Mouse (Mus musculus): ENCODE results near the gene Zfp27. TPM values are rescaled to one million over a fixed set of nuclear protein-coding genes. Genes with fewer than 3 reads are reported as not detected.

Zfp27 gene
- polyA plus RNA-seq (2014; fragmentation: Nextera tagmentation; extraction: Ambion mirVana): 13.8 and 17.5 TPM in 2 replicates

DNA sequence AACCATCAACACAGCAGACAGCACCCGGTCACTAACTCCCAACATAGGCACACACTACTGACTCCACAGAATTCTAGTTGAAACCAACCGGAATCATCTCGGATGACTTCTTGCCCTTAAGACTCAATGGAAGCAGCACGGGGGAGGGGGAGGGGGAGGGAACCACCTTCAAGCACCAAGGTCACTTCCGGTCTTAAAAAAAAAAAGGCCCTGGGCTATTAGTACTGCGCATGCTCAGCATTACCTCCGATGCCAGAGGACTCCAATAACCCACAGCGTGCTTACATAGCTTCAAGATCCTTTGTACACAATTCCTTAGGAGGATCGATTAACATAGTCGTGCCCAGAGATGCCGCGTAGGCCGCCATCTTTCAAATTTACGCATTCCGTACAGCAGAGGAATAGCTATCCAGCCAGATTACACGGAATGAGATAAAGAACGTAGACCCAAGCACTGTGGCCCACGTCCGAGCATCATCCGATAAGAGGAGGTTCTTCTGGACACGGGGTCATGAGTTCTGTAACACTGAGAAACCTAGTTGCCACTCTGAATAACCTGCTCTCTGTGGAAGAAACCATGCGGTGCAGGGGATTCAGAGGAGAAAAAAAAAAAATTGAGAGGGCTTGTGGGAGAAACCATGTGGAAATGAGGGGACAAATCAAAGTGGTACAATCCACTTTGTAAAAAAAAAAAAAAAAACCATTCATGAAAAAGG lies at the start of gene Zfp27:
Gene Zfp27, minus strand, starts transcription at position 607 of the 716 bp plus-strand sequence.
- peak within 1 kb of the TSS; percentile 77 for H3K9ac ChIP-seq (replicated peaks; ENCODE audit: low read length)
- no peaks in the 10 kb centered on the region for H3K27me3 ChIP-seq (ENCODE audit: control insufficient read depth, insufficient read depth, low read length)
- peak; percentile 89 for ATAC-seq (ENCODE audit: low FRiP score, low TSS enrichment)
- H3K4me3 ChIP-seq (replicated peaks; ENCODE audit: low read depth, low read length): peak within 1 kb of the TSS; percentile 65
- peaks cover 20% of the 10 kb centered on the region; the same call in 1 of the 2 replicates for H3K36me3 ChIP-seq (ENCODE audit: control insufficient read depth, insufficient read depth, low read length)
- H3K4me2 ChIP-seq (ENCODE audit: low read length): peak within 1 kb of the TSS; percentile 68
- peaks cover 20% of the 10 kb centered on the region for H3K4me1 ChIP-seq (ENCODE audit: control insufficient read depth, insufficient read depth, low read length)
- peak within 1 kb of the TSS; percentile 98 for H3K27ac ChIP-seq (replicated peaks; ENCODE audit: low read depth, low read length)
- no peaks in the 10 kb centered on the region for H3K9me3 ChIP-seq (ENCODE audit: control insufficient read depth, low read length)
- under 1% methylated on average over 22 of the region's 22 CpGs for WGBS
- DNase-seq: peak; percentile 97

- H3K36me3 ChIP-seq (ENCODE audit: control insufficient read depth, insufficient read depth, low read length): peaks cover 12% of the 10 kb centered on the region
- peaks cover 8% of the 10 kb centered on the region; the same call in 1 of the 2 replicates for H3K4me1 ChIP-seq (ENCODE audit: control insufficient read depth, insufficient read depth, low read length)
- no peak overlapping the region for H3K4me3 ChIP-seq (replicated peaks; ENCODE audit: low read depth, low read length)
- DNase-seq: peak; percentile 58
- H3K27me3 ChIP-seq (ENCODE audit: control insufficient read depth, insufficient read depth, low read length): no peaks in the 10 kb centered on the region
- ATAC-seq (ENCODE audit: low FRiP score, low TSS enrichment): no peak
- 24% methylated on average over 4 of the region's 4 CpGs for WGBS
- no peak overlapping the region for H3K9ac ChIP-seq (replicated peaks; ENCODE audit: low read length)
- H3K9me3 ChIP-seq (ENCODE audit: control insufficient read depth, low read length): no peaks in the 10 kb centered on the region
- peak overlapping the region; percentile 58; the same call in 1 of the 2 replicates for H3K4me2 ChIP-seq (ENCODE audit: low read length)
- H3K27ac ChIP-seq (replicated peaks; ENCODE audit: low read depth, low read length): no peak overlapping the region
These were observed 48.4 kb upstream of the Zfp27 start for GRCm38 (mm10) chr7:29954731-29955130.

- Histone ChIP-seq H3K27me3 (ENCODE audit: control insufficient read depth, insufficient read depth, low read length) (no peaks in the 10 kb centered on the region), H3K27ac (replicated peaks; ENCODE audit: low read depth, low read length) (peak within 1 kb of the TSS; percentile 95), H3K9ac (replicated peaks; ENCODE audit: low read length) (peak within 1 kb of the TSS; percentile 95), H3K4me3 (replicated peaks; ENCODE audit: low read depth, low read length) (peak within 1 kb of the TSS; percentile 78), H3K36me3 (ENCODE audit: control insufficient read depth, insufficient read depth, low read length) (peaks cover 17% of the 10 kb centered on the region), H3K4me2 (ENCODE audit: low read length) (peak within 1 kb of the TSS; percentile 58), H3K4me1 (ENCODE audit: control insufficient read depth, insufficient read depth, low read length) (peaks cover 8% of the 10 kb centered on the region; the same call in 1 of the 2 replicates), H3K9me3 (ENCODE audit: control insufficient read depth, low read length) (no peaks in the 10 kb centered on the region)
- WGBS: under 1% methylated on average over 52 of the region's 52 CpGs
- DNase-seq (peak; percentile 89), ATAC-seq (ENCODE audit: low FRiP score, low TSS enrichment) (peak; percentile 86)
These were observed 47.4 kb upstream of the Zfp27 start, which contains the start of gene Zfp74 for GRCm38 (mm10) chr7:29953513-29954401. TSS of gene Zfp74 (minus strand) at chr7:29954089.

- Histone ChIP-seq H3K27me3 (ENCODE audit: control insufficient read depth, insufficient read depth, low read length) (no peaks in the 10 kb centered on the region), H3K9me3 (ENCODE audit: control insufficient read depth, low read length) (no peaks in the 10 kb centered on the region), H3K4me2 (ENCODE audit: low read length) (peak overlapping the region; percentile 58), H3K4me3 (replicated peaks; ENCODE audit: low read depth, low read length) (peak overlapping the region; percentile 78), H3K4me1 (ENCODE audit: control insufficient read depth, insufficient read depth, low read length) (peaks cover 8% of the 10 kb centered on the region; the same call in 1 of the 2 replicates), H3K27ac (replicated peaks; ENCODE audit: low read depth, low read length) (peak overlapping the region; percentile 95), H3K9ac (replicated peaks; ENCODE audit: low read length) (peak overlapping the region; percentile 95), H3K36me3 (ENCODE audit: control insufficient read depth, insufficient read depth, low read length) (peaks cover 23% of the 10 kb centered on the region)
- peak; percentile 27 for DNase-seq
- no peak for ATAC-seq (ENCODE audit: low FRiP score, low TSS enrichment)
- 46% methylated on average over 10 of the region's 10 CpGs for WGBS
These were observed 46.7 kb upstream of the Zfp27 start for GRCm38 (mm10) chr7:29953086-29953485.

GRCm38 (mm10) chr7:29944201-29944600 lies 37.8 kb upstream of the Zfp27 start:
- no peak for DNase-seq

DNA sequence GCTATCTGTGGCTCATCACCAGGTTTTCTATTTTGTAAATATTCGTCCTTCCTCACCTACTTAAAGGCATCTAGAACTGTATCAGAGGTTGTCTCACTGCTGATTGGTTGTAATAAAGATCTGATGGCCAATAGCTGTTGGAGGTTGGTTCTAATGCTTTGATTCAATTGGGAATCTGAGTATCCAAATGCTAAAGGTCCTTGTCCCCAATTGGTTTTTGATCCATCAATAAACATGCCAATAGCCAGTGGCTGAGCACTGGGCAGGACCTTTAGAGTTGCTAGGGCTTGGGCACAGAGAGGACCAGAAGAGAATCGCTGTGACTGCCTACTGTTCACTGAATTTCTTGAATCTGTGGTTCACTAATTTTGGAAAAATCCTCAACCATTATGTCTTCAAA lies 37.3 kb upstream of the Zfp27 start:
- H3K4me3 ChIP-seq (replicated peaks; ENCODE audit: low read depth, low read length): no peak overlapping the region
- no peak overlapping the region for H3K27ac ChIP-seq (replicated peaks; ENCODE audit: low read depth, low read length)
- ATAC-seq (ENCODE audit: low FRiP score, low TSS enrichment) (no peak), DNase-seq (no peak)
- no peak overlapping the region for H3K4me2 ChIP-seq (ENCODE audit: low read length)
- peaks cover 44% of the 10 kb centered on the region for H3K36me3 ChIP-seq (ENCODE audit: control insufficient read depth, insufficient read depth, low read length)
- no peaks in the 10 kb centered on the region for H3K27me3 ChIP-seq (ENCODE audit: control insufficient read depth, insufficient read depth, low read length)
- WGBS: 67% methylated on average over 2 of the region's 2 CpGs
- H3K4me1 ChIP-seq (ENCODE audit: control insufficient read depth, insufficient read depth, low read length): no peaks in the 10 kb centered on the region
- no peak overlapping the region for H3K9ac ChIP-seq (replicated peaks; ENCODE audit: low read length)
- no peaks in the 10 kb centered on the region for H3K9me3 ChIP-seq (ENCODE audit: control insufficient read depth, low read length)

More at GRCm38 (mm10) chr7:29944201-29944600, 37.8 kb upstream of the Zfp27 start:
- 83% methylated on average over 2 of the region's 2 CpGs for WGBS
- Histone ChIP-seq H3K4me2 (ENCODE audit: low read length) (no peak overlapping the region), H3K4me1 (ENCODE audit: control insufficient read depth, insufficient read depth, low read length) (no peaks in the 10 kb centered on the region), H3K36me3 (ENCODE audit: control insufficient read depth, insufficient read depth, low read length) (peaks cover 44% of the 10 kb centered on the region), H3K9me3 (ENCODE audit: control insufficient read depth, low read length) (no peaks in the 10 kb centered on the region), H3K27me3 (ENCODE audit: control insufficient read depth, insufficient read depth, low read length) (no peaks in the 10 kb centered on the region), H3K27ac (replicated peaks; ENCODE audit: low read depth, low read length) (no peak overlapping the region), H3K4me3 (replicated peaks; ENCODE audit: low read depth, low read length) (no peak overlapping the region), H3K9ac (replicated peaks; ENCODE audit: low read length) (no peak overlapping the region)
- ATAC-seq (ENCODE audit: low FRiP score, low TSS enrichment): no peak

- ATAC-seq (ENCODE audit: low FRiP score, low TSS enrichment) (no peak), DNase-seq (no peak)
- H3K27me3 ChIP-seq (ENCODE audit: control insufficient read depth, insufficient read depth, low read length): no peaks in the 10 kb centered on the region
- H3K9me3 ChIP-seq (ENCODE audit: control insufficient read depth, low read length): no peaks in the 10 kb centered on the region
- no peaks in the 10 kb centered on the region for H3K4me1 ChIP-seq (ENCODE audit: control insufficient read depth, insufficient read depth, low read length)
- H3K27ac ChIP-seq (replicated peaks; ENCODE audit: low read depth, low read length): no peak overlapping the region
- H3K4me2 ChIP-seq (ENCODE audit: low read length): no peak overlapping the region
- 51% methylated on average over 2 of the region's 2 CpGs for WGBS
- H3K4me3 ChIP-seq (replicated peaks; ENCODE audit: low read depth, low read length): no peak overlapping the region
- H3K9ac ChIP-seq (replicated peaks; ENCODE audit: low read length): no peak overlapping the region
- H3K36me3 ChIP-seq (ENCODE audit: control insufficient read depth, insufficient read depth, low read length): peaks cover 37% of the 10 kb centered on the region
These were observed 36.4 kb upstream of the Zfp27 start for GRCm38 (mm10) chr7:29942740-29943139.

DNA sequence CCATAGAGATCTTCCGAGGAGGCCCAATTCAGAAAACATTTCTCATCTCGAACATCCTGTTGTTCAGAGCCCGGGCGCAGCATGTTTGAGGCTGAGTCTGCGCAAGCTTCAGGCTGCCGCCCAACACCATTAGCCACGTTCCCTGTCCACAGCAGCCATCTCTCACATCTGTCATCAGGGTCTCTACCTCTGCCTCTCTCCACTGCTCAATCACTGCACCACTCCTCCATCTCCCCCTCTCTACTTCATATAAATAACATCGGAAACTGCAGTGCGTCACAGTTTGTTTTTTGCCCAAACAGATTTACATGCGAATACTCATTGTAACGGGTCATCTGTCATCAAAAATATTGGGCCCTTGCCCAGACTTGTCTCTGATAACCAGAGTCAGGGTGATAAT lies 34.7 kb upstream of the Zfp27 start:
- no peak overlapping the region for H3K4me3 ChIP-seq (replicated peaks; ENCODE audit: low read depth, low read length)
- DNase-seq: no peak
- ATAC-seq (ENCODE audit: low FRiP score, low TSS enrichment): no peak
- H3K9ac ChIP-seq (replicated peaks; ENCODE audit: low read length): no peak overlapping the region
- H3K27me3 ChIP-seq (ENCODE audit: control insufficient read depth, insufficient read depth, low read length): no peaks in the 10 kb centered on the region
- H3K36me3 ChIP-seq (ENCODE audit: control insufficient read depth, insufficient read depth, low read length): peaks cover 51% of the 10 kb centered on the region
- 94% methylated on average over 11 of the region's 11 CpGs for WGBS
- no peaks in the 10 kb centered on the region for H3K4me1 ChIP-seq (ENCODE audit: control insufficient read depth, insufficient read depth, low read length)
- no peaks in the 10 kb centered on the region for H3K9me3 ChIP-seq (ENCODE audit: control insufficient read depth, low read length)
- no peak overlapping the region for H3K27ac ChIP-seq (replicated peaks; ENCODE audit: low read depth, low read length)
- no peak overlapping the region for H3K4me2 ChIP-seq (ENCODE audit: low read length)
